Mouse (Mus musculus): Measurements from ENCODE around the gene Lhb.

Gene Lhb

GRCm38 (mm10) chr7:45420615-45420919 is at the start of gene Lhb:
Gene Lhb, plus strand, starts transcription at chr7:45420820.
- DNase-seq = no peak

DNA sequence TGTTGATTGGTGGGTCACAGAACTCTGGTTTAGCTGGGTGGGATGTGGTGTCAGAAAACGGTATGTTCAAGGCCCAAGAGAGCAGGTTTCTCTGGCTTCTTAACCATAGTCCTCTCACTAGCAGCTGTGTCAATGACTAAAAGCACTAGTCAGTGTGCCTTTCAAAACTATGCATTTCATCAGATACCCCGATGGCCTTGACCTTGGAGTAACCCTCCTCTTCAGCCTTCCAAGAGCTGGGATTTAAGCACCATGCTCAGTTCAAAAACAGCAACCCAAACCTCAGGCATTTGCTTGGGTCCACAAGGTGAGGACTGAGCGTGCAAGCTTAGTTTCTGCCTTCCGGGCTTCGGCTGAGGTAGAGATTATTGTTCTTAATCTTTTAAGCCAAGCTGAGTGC is 48.2 kb upstream of the Lhb start:
- DNase-seq = no peak

DNA sequence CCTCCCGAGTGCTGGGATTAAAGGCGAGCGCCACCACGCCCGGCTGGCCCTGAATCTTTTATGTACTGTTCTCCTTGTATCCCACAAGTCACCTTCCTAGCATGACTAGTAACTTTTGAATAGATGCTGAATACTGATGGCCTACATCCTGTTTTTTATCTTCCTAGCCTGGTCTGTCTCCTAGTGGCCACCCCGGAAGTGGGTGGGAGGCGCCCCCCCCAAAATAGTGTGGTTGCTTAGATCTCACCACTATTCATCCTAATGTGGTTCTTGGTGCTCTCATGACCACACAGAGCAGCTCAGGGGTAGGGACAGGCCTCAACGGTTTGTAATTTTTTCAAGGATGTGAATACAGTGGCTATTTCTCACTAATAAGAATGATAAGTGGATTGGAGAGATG is 46.0 kb upstream of the Lhb start:
- DNase-seq = no peak

- no peak for DNase-seq
Observed at GRCm38 (mm10) chr7:45376057-45376456, 44.6 kb upstream of the Lhb start.

- DNase-seq = no peak
Observed at GRCm38 (mm10) chr7:45386077-45386476, 34.5 kb upstream of the Lhb start.

DNA sequence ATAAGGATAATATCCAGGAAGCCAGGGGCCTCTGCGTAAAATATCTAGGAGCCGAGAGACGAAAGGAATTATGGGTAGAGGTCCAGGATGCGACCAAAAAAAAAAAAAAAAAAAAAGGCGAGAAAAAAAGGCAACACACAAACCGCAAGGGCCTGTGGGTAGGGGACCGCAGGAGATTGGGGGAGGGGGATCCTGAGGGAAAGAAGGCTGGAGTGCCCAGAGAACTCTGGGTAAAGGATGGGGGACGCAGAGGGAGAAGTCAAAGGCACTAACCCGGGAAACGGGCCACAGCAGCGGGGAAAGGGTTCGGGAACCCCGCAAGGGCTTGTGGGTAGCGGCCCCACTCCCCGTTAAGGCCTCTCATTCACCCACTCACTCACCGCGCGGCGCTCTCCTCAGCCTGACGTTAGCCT is 25.5 kb upstream of the Lhb start:
- DNase-seq = peak in 1 of 2 experiments; percentile 61

GRCm38 (mm10) chr7:45395578-45396336 is 24.9 kb upstream of the Lhb start, which contains the start of gene Snrnp70:
Gene Snrnp70, minus strand, starts transcription at chr7:45395742.
- peak; percentile 100 for DNase-seq

DNA sequence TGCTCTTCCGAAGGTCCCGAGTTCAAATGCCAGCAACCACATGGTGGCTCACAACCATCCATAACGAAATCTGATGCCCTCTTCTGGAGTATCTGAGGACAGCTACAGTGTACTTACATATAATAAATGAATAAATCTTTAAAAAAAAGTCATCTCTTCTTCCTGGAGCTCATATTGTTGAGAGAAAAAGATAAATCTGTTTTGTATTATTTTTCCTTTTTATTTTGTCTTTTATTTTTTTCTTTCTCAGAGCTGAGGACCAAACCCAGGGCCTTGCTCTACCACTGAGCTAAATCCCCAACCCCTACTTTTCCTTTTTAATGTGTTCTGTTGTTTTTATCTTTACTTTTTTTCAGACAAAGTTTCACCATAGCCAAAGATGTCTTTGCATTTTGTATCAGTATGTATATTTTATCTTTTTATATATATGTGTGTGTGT is 24.3 kb upstream of the Lhb start:
- peak in 1 of 2 experiments; percentile 14 for DNase-seq

- DNase-seq = no peak
Observed at GRCm38 (mm10) chr7:45396787-45397186, 23.8 kb upstream of the Lhb start.

- no peak for DNase-seq
Observed at GRCm38 (mm10) chr7:45401521-45402085, 19.0 kb upstream of the Lhb start.

GRCm38 (mm10) chr7:45403532-45404261 is 16.9 kb upstream of the Lhb start:
- DNase-seq = peak; percentile 87 to 92

DNA sequence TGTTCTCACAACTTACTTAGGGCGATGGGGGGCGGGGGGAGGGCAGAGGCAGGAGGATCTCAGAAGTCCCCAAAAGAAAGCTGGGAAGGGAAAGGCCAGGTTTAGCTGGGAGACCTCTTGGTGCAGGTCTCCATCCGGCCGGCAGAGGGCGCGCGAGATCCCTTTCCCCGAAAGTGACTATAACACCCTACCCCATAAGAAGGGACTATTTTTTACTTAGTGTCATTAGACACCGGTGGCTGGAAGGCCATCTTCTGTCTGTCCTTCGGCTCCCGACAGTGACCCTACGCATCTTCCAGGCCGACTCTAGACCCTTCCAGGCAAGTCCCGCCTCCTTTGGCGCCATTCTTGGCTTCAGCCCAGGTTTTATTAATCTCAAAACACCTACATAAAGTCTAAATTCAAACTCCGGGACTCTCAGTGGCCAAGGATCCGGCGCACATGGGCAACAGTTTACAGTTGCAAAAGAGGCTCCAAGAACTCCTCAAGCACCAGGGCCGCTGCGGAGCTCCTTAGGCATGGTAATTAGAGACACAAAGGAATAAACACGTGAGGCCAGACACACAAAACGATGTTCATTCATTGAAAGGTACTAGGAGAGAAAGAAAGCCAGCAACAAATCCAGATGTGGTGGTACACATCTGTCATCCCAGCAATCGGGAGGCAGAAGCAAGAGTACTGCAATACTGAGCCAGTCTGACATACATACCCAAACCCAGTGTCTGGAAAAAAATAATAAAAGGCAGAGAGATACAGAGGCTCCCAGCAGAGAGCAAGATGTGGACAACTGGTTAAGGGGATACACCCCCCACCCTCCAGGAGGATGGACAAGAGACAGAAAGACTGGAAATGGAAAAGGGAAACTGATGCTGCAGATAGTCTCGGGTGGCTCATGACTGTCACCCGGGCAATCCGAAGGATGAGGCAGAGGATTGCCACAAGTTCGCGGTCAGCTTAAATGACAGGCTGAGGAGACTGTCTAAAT is 15.2 kb upstream of the Lhb start, which contains the start of gene Kcna7:
Kcna7 (plus strand) TSS at position 563 of the 985 bp plus-strand sequence.
- peak; percentile 69 to 87 for DNase-seq

DNA sequence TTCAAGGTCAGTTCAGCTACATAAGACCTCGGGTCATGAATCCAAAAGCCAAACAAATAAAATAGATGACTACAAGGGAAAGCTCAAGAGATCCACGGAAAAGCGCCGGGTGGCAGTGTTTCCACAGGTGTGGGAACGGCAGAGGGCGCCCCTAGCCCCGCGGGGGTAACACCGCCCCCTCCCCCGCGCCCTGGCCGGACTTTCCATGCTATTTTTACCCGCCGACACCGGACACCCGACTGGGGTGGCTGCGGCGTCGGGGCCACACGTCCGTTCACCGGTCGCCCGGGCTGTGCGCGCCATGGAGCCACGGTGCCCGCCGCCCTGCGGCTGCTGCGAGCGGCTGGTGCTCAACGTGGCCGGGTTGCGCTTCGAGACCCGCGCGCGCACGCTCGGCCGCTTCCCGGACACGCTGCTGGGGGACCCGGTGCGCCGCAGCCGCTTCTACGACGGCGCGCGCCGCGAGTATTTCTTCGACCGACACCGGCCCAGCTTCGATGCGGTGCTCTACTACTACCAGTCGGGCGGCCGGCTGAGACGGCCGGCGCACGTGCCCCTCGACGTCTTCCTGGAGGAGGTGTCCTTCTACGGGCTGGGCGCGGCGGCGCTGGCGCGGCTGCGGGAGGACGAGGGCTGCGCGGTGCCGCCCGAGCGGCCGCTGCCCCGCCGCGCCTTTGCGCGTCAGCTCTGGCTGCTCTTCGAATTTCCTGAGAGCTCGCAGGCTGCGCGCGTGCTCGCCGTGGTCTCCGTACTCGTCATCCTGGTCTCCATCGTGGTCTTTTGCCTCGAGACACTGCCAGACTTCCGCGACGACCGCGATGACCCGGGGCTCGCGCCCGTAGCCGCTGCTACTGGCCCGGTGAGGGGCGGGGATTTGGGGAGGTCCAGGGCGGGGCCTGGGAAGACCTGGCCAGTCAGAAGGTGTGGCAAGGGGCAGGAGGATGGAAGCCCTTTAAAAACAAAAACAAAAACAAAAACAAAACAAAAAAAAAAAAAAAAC is 14.2 kb upstream of the Lhb start:
- peak; percentile 45 to 75 for DNase-seq

DNA sequence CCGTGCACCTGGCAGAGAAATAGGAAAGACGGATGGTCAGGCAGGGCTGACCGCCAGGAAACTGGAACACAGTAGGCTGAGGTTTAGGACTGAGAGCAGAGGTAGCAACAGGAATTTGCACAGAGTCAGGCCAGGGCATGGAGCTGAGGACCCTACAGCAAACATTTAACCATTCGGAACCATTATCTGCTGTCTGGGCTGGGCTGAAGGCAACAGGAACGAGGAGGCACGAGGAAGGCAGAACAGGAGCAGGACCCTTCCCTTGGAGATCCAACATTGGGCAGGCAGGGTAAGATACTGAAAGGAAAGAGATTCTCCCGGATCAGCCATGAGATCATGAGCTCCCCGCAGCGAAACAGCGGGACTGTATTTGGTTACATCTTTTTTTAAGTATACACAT is 12.8 kb upstream of the Lhb start:
- no peak for DNase-seq

- DNase-seq = no peak
Observed at GRCm38 (mm10) chr7:45408351-45408750, 12.3 kb upstream of the Lhb start.

DNA sequence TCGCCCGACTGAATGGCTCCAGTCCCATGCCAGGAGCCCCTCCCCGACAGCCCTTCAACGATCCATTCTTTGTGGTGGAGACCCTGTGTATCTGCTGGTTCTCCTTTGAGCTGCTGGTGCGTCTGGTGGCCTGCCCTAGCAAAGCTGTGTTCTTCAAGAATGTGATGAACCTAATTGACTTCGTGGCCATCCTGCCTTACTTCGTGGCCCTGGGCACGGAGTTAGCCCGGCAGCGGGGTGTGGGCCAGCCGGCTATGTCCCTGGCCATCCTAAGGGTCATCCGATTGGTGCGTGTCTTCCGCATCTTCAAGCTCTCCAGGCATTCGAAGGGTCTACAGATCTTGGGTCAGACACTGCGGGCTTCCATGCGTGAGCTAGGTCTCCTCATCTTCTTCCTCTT is 11.7 kb upstream of the Lhb start:
- DNase-seq = no peak

DNA sequence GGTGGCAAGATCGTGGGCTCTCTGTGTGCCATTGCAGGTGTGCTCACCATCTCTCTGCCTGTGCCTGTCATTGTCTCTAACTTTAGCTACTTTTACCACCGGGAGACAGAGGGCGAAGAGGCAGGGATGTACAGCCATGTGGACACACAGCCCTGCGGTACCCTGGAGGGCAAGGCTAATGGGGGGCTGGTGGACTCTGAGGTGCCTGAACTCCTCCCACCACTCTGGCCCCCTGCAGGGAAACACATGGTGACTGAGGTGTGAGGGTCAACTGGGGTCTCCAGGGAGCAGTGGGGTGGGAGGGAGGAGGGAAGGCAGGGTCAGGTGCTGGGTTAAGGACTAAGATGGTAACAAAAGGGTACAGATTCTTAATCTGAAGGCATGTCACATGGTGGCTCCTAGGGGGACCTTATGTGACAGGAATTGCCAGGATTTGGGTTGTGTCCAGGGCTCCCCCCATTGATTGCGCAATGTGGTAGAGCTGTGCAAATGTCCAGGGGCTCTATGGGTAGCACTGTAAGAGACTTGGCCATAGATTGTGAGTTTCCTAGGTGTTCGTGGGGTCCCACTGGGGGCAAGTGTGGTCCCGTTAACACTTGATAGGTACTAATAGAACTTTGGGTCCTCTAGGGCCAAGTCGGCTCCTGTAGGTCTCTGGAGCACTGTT is 11.0 kb upstream of the Lhb start:
- no peak for DNase-seq

- no peak for DNase-seq
Observed at GRCm38 (mm10) chr7:45412421-45412820, 8.2 kb upstream of the Lhb start.

- DNase-seq = peak; percentile 20 to 55
Observed at GRCm38 (mm10) chr7:45413113-45413863, 7.3 kb upstream of the Lhb start, which contains the start of gene Ntf5. Gene Ntf5, plus strand, starts transcription at chr7:45413695.

All from kidney, postnatal 36 days (tissue).